12 mouse cellular contexts compared by ENCODE assay signal in genomic region chr17:4265946-4266345, GRCm38 (mm10).
DNase-seq lines count a peak whose midpoint lies in the region; ATAC-seq and TF ChIP-seq lines count a peak whose summit lies in the region.
"Had no signal": no experiment of that assay in that cellular context is flagged by ENCODE, and none has a peak within 500 bp of the region (broad histone marks: within the 10 kb centered on the region; RNA-seq: fewer than 3 reads in every experiment).

No protein-coding gene starts in this region.

- no peak overlapping the region for H3K4me3 ChIP-seq in midbrain, embryonic 10.5 days
- H3K4me3 ChIP-seq in midbrain, embryonic 16.5 days (ENCODE audit: low read depth, low read length) = no peak overlapping the region
- no peak overlapping the region for H3K4me3 ChIP-seq in forebrain, postnatal 0 days (ENCODE audit: low read depth, low read length)
- no peak overlapping the region for H3K4me3 ChIP-seq in limb, embryonic 11.5 days (ENCODE audit: low read depth, low read length)
- H3K4me3 ChIP-seq in stomach, embryonic 16.5 days (replicated peaks; ENCODE audit: low read length) = no peak overlapping the region
- H3K4me3 ChIP-seq: hindbrain, embryonic 15.5 days; limb, embryonic 15.5 days; myocyte had no signal

- no peak for ATAC-seq in midbrain, embryonic 16.5 days
- ATAC-seq in forebrain, postnatal 0 days = no peak
- no peak for ATAC-seq in limb, embryonic 11.5 days (ENCODE audit: insufficient number of reproducible peaks, low FRiP score, low TSS enrichment, low read depth)
- no peak for ATAC-seq in stomach, embryonic 16.5 days (ENCODE audit: insufficient read depth, low FRiP score)

- H3K27me3 ChIP-seq in midbrain, embryonic 10.5 days (ENCODE audit: low read depth, poor library complexity, severe bottlenecking) = no peaks in the 10 kb centered on the region
- H3K27me3 ChIP-seq in midbrain, embryonic 16.5 days (ENCODE audit: control insufficient read depth, insufficient read depth, low read depth, low read length) = no peaks in the 10 kb centered on the region
- H3K27me3 ChIP-seq in forebrain, postnatal 0 days (ENCODE audit: insufficient read depth, low read length) = no peaks in the 10 kb centered on the region
- H3K27me3 ChIP-seq in limb, embryonic 11.5 days (ENCODE audit: control insufficient read depth, insufficient read depth, low read length) = no peaks in the 10 kb centered on the region
- no peaks in the 10 kb centered on the region for H3K27me3 ChIP-seq in stomach, embryonic 16.5 days (ENCODE audit: control insufficient read depth, insufficient read depth, low read length)
- H3K27me3 ChIP-seq: hindbrain, embryonic 15.5 days; limb, embryonic 15.5 days had no signal

- 8% methylated on average over 6 of the region's 6 CpGs for WGBS in midbrain, embryonic 10.5 days
- WGBS in midbrain, embryonic 16.5 days = 8% methylated on average over 5 of the region's 6 CpGs
- 5% methylated on average over 6 of the region's 6 CpGs for WGBS in forebrain, postnatal 0 days
- 9% methylated on average over 6 of the region's 6 CpGs for WGBS in limb, embryonic 11.5 days
- WGBS in stomach, embryonic 16.5 days = 7% methylated on average over 6 of the region's 6 CpGs

- no peak for TF ChIP-seq CTCF in forebrain, postnatal 0 days (IDR thresholded peaks at IDR 0.05; ENCODE audit: low read depth)

- no peak overlapping the region for H3K4me2 ChIP-seq in midbrain, embryonic 16.5 days (ENCODE audit: low read length)
- no peak overlapping the region for H3K4me2 ChIP-seq in forebrain, postnatal 0 days (ENCODE audit: low read depth)
- H3K4me2 ChIP-seq in limb, embryonic 11.5 days (ENCODE audit: low read depth, severe bottlenecking) = peak overlapping the region; percentile 30; the same call in 1 of the 2 replicates
- H3K4me2 ChIP-seq in stomach, embryonic 16.5 days (ENCODE audit: low read depth, low read length) = peak overlapping the region; percentile 27
- H3K4me2 ChIP-seq: hindbrain, embryonic 15.5 days; limb, embryonic 15.5 days had no signal

- no peaks in the 10 kb centered on the region for H3K36me3 ChIP-seq in midbrain, embryonic 10.5 days
- no peaks in the 10 kb centered on the region for H3K36me3 ChIP-seq in midbrain, embryonic 16.5 days (ENCODE audit: control insufficient read depth, insufficient read depth, low read length)
- H3K36me3 ChIP-seq in forebrain, postnatal 0 days (ENCODE audit: insufficient read depth) = no peaks in the 10 kb centered on the region
- H3K36me3 ChIP-seq in limb, embryonic 11.5 days (ENCODE audit: control insufficient read depth, insufficient read depth, low read length) = no peaks in the 10 kb centered on the region
- H3K36me3 ChIP-seq in stomach, embryonic 16.5 days (ENCODE audit: control insufficient read depth, insufficient read depth, low read length) = no peaks in the 10 kb centered on the region
- H3K36me3 ChIP-seq: hindbrain, embryonic 15.5 days; limb, embryonic 15.5 days had no signal

- intact Hi-C loops in gastrocnemius, postnatal 14 days (cut with DNase I; ENCODE audit: low total_unique reads) = no loop called here

- H3K9ac ChIP-seq in midbrain, embryonic 16.5 days (ENCODE audit: low read depth, low read length) = no peak overlapping the region
- H3K9ac ChIP-seq in forebrain, postnatal 0 days = no peak overlapping the region
- no peak overlapping the region for H3K9ac ChIP-seq in limb, embryonic 11.5 days (ENCODE audit: low read length)
- H3K9ac ChIP-seq in stomach, embryonic 16.5 days (ENCODE audit: low read length) = no peak overlapping the region
- H3K9ac ChIP-seq: hindbrain, embryonic 15.5 days; limb, embryonic 15.5 days had no signal

- H3K9me3 ChIP-seq in midbrain, embryonic 10.5 days (replicated peaks) = no peaks in the 10 kb centered on the region
- no peaks in the 10 kb centered on the region for H3K9me3 ChIP-seq in midbrain, embryonic 16.5 days (replicated peaks; ENCODE audit: control insufficient read depth, low read length, poor library complexity, severe bottlenecking)
- no peaks in the 10 kb centered on the region for H3K9me3 ChIP-seq in forebrain, postnatal 0 days (ENCODE audit: low read length)
- no peaks in the 10 kb centered on the region for H3K9me3 ChIP-seq in limb, embryonic 11.5 days (ENCODE audit: control insufficient read depth, low read length)
- H3K9me3 ChIP-seq in stomach, embryonic 16.5 days (replicated peaks; ENCODE audit: control insufficient read depth, low read length) = no peaks in the 10 kb centered on the region
- H3K9me3 ChIP-seq: hindbrain, embryonic 15.5 days; limb, embryonic 15.5 days had no signal

- peak; percentile 13 for DNase-seq in midbrain, embryonic 10.5 days (ENCODE audit: low spot score)
- peak; percentile 18 for DNase-seq in forebrain, postnatal 0 days
- peak; percentile 36 for DNase-seq in limb, embryonic 11.5 days (ENCODE audit: low spot score)
- no peak for DNase-seq in gastrocnemius, postnatal 14 days
- no peak for DNase-seq in urinary bladder, postnatal 10 days (ENCODE audit: low spot score)
- no peak for DNase-seq in spleen, postnatal 36 days (ENCODE audit: low spot score in 2 of 2)
- DNase-seq: cerebellum, adult 9-10 months had no signal

- H3K4me1 ChIP-seq in midbrain, embryonic 10.5 days = peaks cover 25% of the 10 kb centered on the region
- H3K4me1 ChIP-seq in midbrain, embryonic 16.5 days (ENCODE audit: control insufficient read depth, insufficient read depth, low read length) = 0 out of 2 replicates have a peak, but pooled peaks cover 4% of the 10 kb centered on the region
- H3K4me1 ChIP-seq in forebrain, postnatal 0 days (ENCODE audit: insufficient read depth) = no peaks in the 10 kb centered on the region
- peaks cover 10% of the 10 kb centered on the region; the same call in 1 of the 2 replicates for H3K4me1 ChIP-seq in limb, embryonic 11.5 days (ENCODE audit: control insufficient read depth, insufficient read depth, low read length)
- H3K4me1 ChIP-seq in stomach, embryonic 16.5 days (ENCODE audit: control insufficient read depth, insufficient read depth, low read length) = no peaks in the 10 kb centered on the region

- peak overlapping the region; percentile 38; the same call in 1 of the 2 replicates for H3K27ac ChIP-seq in midbrain, embryonic 10.5 days (replicated peaks)
- H3K27ac ChIP-seq in midbrain, embryonic 16.5 days (ENCODE audit: low read length) = no peak overlapping the region
- H3K27ac ChIP-seq in forebrain, postnatal 0 days (ENCODE audit: low read depth, low read length) = no peak overlapping the region
- H3K27ac ChIP-seq in limb, embryonic 11.5 days (replicated peaks; ENCODE audit: low read depth, low read length) = peak overlapping the region; percentile 52; the same call in 1 of the 2 replicates
- no peak overlapping the region; the same call in 1 of the 2 replicates for H3K27ac ChIP-seq in stomach, embryonic 16.5 days (ENCODE audit: low read length)
- H3K27ac ChIP-seq: limb, embryonic 15.5 days had no signal

Comparison
In these comparisons a context has a peak if more than half of its experiments do, and no peak if none do; other contexts are left out.
1. H3K27ac ChIP-seq: peak in midbrain, embryonic 10.5 days (single experiment) and limb, embryonic 11.5 days (single experiment); none in midbrain, embryonic 16.5 days (single experiment), forebrain, postnatal 0 days (single experiment) and stomach, embryonic 16.5 days (single experiment).
2. DNase-seq: peak in midbrain, embryonic 10.5 days (single experiment), forebrain, postnatal 0 days (single experiment) and limb, embryonic 11.5 days (single experiment); none in gastrocnemius, postnatal 14 days (single experiment), urinary bladder, postnatal 10 days (single experiment) and spleen, postnatal 36 days (0 of 2).
3. H3K4me2 ChIP-seq: peak in limb, embryonic 11.5 days (single experiment) and stomach, embryonic 16.5 days (single experiment); none in midbrain, embryonic 16.5 days (single experiment) and forebrain, postnatal 0 days (single experiment).